Mouse (Mus musculus): ENCODE measurements around the gene Necab3.

The Necab3 gene

DNA sequence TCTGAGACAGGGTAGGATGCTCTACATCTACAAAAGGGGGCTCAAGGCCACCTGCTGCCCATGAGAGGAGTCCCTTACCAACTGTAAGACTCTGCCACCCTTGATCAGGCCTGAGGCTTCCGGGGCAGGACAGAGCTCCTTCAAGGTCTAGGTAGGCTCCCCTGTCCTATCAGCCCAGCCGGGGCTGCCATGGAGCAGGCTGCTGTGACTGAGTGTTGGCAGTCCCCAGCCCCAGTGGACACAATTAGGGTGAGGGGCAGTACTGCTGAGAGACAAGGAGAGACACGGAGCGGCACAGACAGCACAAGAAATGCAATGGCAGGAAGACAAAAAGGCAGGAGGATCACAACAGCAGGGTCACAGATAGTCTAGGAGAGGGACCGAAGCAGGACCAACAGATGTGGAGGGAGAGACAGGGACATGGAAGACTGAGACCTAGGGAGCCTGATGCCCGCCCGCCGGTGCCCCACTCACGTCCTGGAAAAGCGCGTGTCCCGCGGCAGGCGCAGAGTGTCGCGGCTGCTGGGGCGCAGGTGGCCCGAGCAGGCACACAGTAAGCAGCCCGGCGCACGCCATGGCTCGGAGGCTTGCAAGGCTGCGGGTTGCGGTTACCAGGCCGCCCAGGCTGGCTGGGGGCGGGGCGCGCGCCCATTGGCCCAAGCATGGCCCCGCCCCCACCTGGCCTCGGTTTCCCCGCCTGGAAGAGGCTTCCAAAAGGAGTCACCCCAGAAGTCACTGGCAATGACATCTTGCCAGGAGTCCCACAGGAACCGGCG is at the start of gene Necab3:
Necab3 (minus strand) TSS at position 627 of the 776 bp plus-strand sequence.
- no peak for DNase-seq

DNA sequence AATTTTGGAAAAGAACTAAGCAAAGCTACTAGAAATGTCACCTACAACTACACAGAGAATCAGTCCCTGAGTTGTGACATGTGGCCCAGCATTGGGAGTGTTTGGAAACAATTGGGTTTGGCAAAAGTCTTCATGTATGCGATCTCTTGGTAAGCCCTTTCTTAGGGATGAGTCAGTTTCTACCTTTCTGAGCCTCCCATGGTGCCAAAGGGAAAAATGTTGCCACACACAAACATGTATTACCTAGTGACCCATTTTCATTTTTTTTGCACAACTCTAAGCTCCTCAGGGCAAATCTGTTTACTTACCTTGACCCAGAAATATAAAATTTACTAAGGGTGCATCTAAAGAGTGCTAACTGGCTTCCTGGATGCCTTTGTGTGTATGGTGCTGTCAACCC is 48.3 kb upstream of the Necab3 start:
- DNase-seq = no peak

DNA sequence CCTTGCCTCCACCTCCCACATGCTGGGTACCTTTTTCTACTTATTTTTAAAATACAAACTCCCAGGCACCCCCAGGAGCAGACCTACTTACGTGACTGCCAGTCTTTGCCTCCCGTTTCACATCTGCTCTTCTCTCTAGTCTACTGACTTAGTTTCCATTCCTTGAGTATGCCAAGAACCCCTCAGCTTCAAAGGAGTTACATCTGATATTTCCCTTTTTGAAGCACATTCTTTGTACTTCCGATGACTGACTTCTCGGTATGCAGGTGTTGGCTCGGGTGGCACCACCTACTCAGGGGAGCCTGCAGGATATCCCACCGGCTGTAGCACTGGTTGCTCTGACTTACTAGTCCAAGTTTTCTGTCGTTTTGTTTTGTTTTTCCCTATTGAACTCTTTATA is 45.5 kb upstream of the Necab3 start:
- no peak for DNase-seq

DNA sequence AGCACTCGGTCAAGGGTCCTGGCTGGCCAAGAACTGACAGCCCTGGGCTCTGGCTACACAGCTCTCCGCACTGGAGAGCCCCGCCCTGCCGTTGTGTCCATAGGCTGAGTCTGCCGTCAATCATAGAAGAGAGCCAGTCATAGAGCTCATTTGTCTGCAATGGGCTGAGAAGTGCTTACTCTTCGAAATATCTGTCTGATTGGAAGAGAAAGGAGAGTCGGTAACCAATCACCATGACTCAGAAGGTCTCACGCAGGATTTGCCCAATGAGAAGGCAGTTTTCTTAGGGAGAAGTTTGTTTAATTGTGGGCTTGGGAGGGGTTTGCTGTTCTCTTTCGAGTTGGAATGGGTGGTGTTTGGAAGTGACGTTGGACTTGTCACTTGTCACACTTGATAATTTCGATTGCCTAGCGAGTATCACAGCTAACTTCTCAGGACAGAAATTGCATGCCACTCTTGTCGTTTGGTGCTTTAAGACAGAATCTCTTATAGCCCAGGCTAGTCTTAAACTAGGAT is 45.0 kb upstream of the Necab3 start, which contains the start of gene Pxmp4:
Pxmp4 (minus strand) TSS at position 71 of the 516 bp plus-strand sequence.
- DNase-seq = peak; percentile 99

DNA sequence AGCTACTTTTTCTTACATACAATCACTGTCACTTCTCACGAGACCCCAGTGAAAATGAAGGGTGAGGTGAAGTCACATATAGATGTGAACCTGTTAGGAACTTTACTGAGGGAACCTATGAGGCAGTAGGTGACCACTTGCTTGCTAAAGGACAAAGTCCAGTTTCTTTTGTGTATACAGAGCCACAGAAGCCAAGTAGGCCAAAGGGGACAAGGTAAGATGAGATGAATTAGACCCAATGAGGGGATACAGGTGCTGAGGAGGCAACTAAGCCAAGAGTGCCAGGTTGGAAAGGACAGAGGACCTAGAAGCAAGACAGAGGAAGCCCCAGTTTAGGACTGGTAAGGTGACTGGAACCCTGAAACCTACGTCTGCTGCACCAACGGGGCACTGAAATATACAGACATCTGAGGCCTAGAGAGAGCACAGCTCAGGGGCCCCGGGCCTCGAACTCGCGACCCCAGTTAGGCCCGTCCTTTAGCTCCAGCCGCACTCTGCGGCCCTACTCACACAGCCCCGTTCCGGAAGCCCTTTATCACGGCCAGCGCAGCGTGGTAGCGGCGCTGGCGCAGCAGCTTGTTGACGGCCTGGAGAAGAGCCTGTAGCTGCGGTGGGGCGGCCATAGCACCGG is 44.4 kb upstream of the Necab3 start:
- no peak for DNase-seq

DNA sequence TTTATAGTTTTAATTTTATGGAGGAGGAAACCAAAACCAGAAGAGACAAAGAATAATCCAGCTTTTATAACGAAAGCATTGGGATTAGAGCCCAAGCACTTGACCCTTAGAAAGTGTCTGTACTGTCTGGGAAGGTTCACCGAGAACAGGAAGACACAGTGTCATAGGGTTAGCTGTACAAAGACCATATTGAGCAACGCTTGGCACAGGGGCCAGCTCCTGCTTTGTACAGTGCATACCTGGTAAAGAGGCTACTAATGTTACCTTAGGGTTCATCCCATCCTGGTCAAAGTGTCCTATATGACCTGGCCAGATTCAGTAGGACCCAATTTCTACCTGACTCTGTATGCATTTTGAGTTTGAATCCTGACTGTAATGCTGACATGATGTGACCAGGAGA is 42.6 kb upstream of the Necab3 start:
- DNase-seq = no peak

DNA sequence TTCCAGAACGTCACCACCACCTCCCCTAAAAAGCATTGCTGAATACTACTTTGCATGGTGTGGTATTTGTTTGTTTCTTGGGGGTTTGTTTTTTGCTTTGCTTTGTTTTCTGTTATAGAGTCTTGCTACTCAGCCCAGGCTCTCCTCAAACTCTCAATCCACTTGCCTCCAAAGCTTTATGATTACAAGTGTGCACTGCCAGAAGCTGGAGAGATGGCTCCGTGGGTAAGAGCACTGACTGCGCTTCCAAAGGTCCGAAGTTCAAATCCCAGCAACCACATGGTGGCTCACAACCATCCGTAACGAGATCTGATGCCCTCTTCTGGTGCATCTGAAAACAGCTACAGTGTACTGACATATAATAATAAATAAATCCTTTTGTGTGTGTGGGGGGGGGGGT is 41.9 kb upstream of the Necab3 start:
- no peak for DNase-seq

DNA sequence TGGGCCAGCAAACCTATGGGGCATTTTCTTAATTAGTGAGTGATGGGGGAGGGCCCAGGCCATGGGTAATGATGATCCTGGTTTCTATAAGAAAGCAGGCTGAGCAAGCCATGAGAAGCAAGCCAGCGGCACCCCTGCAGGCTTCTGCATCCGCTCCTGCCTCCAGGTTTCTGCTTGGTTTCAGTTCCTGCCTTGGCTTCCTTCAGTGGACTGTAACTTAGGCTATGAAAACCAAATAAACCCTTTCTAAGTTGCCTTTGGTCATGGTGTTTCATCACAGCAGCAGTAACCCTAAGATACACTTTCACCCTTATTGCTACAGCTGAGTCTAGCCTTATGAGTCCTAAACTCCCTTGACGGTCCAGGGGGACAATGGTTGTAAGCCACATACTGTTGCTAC is 38.7 kb upstream of the Necab3 start:
- no peak for DNase-seq

DNA sequence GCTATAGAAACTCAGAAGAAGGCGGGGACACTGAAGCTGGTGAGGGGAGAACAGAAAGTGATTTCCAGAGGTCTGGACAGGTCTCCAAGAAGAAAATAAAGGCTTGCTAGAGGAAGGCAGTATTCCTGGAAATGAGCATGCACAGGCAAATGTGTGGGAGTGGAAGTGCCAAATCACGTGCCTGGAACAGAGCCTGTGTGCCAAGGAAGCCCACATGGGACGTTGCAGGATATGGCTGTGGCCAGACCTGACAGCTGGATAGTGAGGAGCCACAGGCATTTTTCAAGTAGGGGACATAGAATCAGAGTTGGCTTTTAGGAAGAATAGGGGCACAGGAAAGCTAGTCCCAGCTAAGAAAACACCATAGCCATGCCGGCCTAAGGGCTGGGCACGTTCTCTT is 37.1 kb upstream of the Necab3 start:
- DNase-seq = no peak

DNA sequence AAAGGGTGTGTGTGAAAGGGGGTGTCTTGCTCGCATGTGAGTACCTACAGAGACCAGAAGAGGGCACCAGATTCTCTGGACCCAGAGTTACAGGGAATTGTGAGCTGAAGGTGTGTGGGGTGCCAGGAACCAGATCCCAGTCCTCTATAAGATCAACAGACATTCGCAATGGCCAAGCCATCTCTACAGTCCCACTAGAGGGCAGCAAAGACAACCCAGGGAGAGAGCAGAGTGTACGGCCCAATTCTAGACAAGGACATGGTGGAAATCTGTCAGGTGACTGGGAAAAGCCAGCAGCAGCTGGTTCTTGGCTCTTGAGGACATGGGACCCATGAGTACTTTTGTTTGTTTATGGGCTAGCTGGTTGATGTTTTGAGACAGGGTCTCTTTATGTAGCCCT is 34.3 kb upstream of the Necab3 start:
- peak; percentile 70 for DNase-seq

DNA sequence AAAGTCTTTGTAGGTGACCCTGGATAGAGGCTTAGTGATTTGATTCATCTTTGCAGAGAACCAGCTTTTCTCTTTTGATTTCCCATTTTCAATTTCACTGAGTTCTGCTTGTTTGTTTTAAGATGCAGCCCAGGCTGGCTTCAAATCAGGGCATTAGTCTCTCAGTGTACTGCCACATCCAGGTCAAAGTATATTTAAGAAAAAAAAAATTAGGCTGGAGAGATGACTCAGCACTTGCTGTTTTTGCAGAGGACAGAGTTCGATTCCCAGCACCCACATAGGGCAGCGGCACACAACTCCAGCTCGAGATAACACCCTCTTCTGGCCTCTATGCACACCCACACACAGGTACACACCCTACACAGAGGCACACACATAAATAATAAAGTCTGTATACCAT is 32.5 kb upstream of the Necab3 start:
- DNase-seq = no peak

DNA sequence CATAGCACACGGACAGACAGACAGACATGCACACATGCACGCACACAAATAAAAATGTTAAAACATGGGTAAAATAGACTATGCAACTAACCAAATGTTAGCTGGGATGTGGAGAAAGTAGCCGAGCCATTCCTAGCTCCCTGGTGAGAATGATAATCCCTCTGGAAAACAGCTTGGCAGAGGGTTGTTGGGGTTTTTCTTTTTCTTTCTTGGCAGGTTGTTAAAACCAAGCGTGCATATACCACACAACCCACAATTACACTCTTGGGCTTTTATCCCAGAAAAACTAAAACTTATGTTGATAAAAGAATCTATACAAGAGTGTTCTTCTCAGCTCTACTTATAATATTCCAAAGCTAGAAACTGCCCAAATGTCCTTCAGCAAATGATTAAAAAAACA is 30.4 kb upstream of the Necab3 start:
- no peak for DNase-seq

DNA sequence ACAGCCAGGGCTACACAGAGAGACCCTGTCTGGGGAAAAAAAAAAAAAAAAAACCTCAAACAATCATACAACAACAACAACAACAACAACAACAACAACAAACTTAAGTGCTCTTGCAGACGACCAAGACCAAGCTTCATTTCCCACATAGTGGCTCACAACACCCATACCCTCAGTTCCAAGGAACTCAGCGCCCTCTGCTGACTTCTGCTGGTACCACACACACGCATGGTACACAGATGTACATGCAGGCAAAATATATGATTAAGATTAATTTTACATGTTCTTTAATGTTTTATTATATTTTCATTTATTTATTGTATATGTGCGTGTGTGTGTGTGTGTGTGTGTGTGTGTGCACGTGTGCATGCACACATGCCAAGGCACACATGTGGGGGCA is 27.7 kb upstream of the Necab3 start:
- DNase-seq = peak; percentile 57

DNA sequence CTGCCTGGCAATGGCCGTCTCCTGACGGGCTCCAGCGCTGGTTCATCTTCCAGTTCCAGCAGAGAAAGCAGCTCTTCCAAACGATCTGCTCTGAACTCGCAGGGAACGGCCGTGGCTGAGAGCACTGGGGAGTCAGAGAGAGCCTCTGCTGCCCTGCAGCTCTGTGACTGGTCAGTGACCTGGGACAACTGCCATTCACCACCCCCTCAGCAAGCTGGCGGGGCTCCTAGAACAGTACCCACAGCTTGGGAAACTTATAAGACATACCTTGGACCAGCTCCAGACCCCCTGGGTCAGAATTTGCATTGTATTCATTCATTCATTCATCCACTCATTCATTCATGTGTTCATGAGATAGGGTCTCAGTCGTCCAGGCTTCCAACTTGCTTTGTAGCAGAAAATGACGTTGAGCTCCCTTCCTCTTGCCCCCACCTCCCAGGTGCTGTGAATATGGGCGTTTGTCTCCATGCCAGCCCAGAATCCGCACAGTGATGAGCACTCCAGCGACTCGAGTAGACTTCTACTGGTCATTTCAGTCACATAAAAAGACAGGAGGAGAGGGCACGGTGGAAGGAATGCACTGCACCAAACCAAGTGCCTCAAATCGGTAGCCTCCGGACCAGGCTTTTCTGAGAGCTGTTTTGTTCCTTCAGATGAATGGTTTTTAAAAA is 26.4 kb upstream of the Necab3 start:
- DNase-seq = no peak

DNA sequence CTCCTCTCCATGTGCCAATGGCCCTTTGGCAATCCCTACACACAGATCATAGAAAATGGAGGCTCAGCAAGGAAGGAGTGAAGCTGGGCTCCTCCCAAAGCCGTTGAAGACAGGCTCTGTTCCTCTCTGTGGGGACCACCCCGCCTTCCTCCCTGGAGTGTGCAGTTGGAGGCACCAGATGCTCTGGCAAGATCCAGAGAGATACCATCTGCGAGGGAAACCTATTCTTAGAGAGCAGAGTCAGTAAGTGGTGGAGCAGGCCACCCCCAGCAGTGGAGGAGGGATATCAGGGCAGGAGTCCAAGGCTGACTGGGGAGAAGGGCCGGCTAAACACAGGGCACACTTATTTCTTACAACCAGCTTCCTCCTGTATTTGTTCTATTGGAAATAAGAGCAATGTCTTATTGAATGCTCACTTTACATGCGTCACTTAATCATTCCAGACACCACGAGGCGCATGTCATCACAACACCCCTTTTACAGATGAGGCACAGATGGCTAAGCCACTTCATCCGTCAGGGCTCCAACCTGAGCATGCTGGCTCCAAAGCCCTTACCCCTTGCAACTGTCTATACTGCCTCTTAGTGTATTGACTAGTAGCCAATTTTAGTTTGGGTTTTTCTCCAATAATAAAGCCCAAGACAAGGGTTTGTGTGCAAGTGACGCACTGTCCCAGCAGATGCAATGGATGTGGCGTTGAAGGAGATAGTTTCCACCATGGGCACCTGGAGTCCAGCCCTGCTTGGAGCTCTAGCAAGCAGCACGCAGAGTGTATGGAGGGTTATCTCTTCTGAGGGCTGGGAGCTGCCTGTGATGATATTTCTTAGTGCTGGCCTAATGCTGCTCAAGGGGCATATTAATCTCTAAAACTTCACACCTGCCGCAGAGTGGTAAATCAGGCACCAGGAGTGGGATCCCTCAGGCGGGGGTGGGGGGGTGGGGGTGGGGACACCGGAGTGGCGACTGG is 25.5 kb upstream of the Necab3 start:
- DNase-seq = peak; percentile 56

DNA sequence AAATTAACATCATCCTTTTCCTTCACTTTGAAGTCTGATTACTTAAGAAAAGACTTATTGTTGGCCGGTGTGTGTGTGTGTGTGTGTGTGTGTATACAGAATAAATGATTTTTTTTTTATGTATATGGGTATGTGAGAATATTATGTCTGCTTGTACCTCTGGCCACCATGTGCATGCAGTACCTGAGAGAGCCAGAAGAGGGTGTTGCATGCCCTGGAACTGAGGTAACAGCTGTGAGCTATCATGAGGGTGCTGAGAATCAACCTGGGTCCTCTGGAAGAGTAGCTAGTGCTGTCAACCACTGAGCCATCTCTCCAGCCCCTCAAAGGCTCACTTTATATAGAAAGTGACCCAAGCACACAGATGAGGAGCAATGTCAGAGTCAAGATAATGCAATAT is 22.7 kb upstream of the Necab3 start:
- DNase-seq = no peak

DNA sequence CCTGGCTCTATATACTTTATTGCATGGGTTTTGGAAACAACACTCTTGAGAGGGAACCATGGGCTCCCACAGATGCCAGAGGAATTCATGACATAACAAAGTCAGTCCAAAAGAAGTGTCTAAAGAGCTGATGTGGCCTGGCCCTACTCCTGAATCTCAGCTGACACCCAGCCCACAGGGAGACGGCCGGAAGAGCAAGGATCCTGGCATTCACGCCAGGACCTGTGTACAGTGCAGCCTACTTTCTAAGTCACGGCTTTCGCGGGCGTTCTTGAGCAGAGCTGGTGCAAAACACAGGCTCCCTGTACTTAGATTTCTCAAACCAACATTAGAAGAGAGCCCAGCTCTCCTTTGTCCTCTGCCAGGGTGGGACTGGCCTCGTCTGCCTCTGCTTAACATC is 21.9 kb upstream of the Necab3 start:
- DNase-seq = peak; percentile 74

DNA sequence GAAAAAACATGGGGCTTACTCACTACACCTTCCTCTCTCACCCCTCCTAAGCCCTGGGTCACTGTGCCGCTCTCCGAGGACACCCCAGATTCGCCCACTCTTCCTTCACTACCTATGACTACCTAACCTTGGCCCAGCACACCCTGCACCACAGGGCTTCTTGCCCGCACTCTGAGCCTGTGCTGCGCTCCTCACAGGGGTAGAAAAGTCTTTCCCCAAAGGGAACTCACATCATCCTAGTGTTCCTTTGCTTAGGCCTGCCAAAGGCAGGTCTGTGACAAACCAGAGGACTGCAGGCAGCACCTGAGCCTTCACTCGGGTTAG is 19.0 kb upstream of the Necab3 start:
- no peak for DNase-seq

DNA sequence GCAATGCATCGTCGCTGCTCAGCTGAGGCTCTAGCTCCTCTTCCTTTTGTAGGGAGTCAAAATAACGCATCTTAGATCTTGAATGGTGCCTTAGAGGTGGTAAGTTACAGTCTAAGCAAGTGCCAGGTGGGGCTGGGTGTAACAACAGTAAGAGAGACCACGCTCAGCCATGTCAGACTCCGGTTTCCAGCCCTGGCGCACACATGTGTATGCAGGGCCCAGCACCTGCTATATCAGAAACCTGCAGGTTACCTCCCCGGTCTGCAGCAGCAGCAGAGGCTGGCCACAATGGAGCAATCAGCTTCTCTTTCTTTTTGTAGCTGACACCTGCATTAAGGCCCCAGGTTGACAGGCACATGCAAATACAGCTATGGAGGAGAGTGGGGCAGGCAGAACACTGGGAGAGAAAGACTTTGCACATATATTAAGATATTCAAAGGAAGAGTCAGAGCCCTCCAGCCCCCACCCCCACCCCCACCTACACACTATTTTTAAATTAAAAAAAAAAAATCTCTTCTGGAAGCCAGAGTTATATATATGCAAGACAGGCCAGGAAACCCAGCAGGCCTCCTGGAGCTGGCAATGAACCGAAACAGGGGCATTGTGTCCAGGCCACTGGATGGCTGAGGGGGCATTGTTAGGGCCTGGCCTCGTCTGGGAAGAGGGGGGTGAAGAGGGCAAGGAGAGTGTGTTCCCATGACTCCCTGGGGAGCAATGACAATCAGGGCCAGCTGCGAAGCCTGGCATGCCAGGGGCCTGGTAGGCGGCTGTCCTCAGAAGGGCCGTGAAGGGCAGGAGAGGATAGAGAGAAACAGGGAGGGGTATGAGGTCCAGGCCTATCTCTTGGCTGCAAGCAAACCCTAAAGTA is 18.4 kb upstream of the Necab3 start:
- DNase-seq = no peak

DNA sequence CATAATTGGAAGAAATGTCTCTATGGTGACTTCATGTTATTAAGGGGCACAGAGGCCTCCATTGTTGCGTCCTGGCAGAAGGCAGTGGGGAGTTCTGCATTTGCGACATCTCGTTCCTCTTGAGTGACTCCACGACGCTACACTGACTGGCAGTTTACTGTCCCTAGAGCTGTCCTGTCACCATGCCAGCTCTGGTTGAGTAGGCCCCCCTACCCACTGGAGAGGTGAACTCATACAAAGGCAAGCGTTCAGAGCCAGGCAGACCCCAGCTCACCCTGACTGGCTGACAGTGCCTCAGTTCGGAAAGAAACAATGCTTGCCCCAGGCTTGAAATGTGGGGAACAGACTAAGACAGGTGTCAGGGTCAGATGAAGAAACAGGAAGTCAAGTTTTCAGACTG is 15.6 kb upstream of the Necab3 start:
- no peak for DNase-seq

DNA sequence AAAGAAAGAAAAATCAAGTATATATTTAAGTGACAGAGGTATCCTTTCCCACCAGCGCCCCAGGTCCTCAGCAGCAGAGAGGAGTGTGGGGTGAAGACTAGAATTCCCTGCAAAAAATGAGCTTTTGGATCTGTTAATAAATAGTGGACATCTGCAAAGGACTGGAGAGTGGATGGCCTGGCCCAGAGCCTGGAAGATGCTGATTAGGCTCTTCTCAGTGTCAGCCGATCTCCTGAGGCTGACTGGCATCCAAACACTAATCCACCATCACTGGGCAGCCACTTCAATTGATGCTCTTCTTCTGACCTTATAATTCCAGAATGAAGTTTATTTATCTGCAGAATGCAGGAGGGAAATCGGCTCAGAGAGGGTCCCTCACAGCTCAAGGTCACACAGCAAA is 14.3 kb upstream of the Necab3 start:
- DNase-seq = no peak

DNA sequence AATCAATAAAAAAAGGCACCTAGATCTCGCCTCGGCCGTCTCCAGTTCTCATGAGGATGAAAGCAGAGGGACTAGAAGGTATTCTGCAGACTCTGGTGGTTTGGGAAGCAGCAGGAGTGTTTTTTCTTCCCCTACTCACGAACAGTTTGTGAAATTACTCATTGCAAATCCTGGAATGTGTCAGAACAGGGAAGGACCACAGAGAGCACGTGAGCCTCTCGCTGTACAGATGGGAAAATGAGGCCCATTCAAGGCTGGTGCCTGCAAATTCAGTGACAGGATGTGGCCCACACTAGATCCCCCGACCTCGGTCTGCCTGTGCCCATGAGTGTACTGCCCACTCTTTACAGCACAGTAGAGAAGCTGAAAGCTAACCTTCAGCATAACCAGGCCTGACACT is 13.3 kb upstream of the Necab3 start:
- no peak for DNase-seq
